Mouse (Mus musculus): ENCODE measurements around the gene Gm20479. TPM values are rescaled to one million over a fixed set of nuclear protein-coding genes. Genes with fewer than 3 reads are reported as not detected.

The Gm20479 gene
- polyA plus RNA-seq, 1 experiment: not detected

GRCm38 (mm10) chr7:27367976-27368375 is 10.8 kb upstream of the Gm20479 start:
- H3K27ac ChIP-seq (ENCODE audit: insufficient read depth, low read depth, low read length): no peak overlapping the region
- no peaks in the 10 kb centered on the region for H3K36me3 ChIP-seq (ENCODE audit: control insufficient read depth, insufficient read depth, low read length)
- 10% methylated on average over 11 of the region's 11 CpGs for WGBS
- TF ChIP-seq POLR2A (IDR thresholded peaks at IDR 0.05; ENCODE audit: low read depth, low read length) (no peak), CTCF (IDR thresholded peaks at IDR 0.05; ENCODE audit: extremely low read depth, insufficient read length, insufficient replicate concordance, low read depth, low read length) (no peak)
- H3K4me1 ChIP-seq (ENCODE audit: control insufficient read depth, insufficient read depth, insufficient read length, low read length): peaks cover 8% of the 10 kb centered on the region
- peaks cover 78% of the 10 kb centered on the region for H3K27me3 ChIP-seq (ENCODE audit: control insufficient read depth, insufficient read depth, low read length)
- H3K4me3 ChIP-seq (ENCODE audit: low read depth, low read length): peak overlapping the region; percentile 43

GRCm38 (mm10) chr7:27366082-27366844 is 9.0 kb upstream of the Gm20479 start:
- 31% methylated on average over 21 of the region's 21 CpGs for WGBS
- Histone ChIP-seq H3K27ac (ENCODE audit: insufficient read depth, low read depth, low read length) (no peak overlapping the region), H3K4me1 (ENCODE audit: control insufficient read depth, insufficient read depth, insufficient read length, low read length) (peaks cover 5% of the 10 kb centered on the region), H3K36me3 (ENCODE audit: control insufficient read depth, insufficient read depth, low read length) (no peaks in the 10 kb centered on the region), H3K27me3 (ENCODE audit: control insufficient read depth, insufficient read depth, low read length) (peaks cover 67% of the 10 kb centered on the region), H3K4me3 (ENCODE audit: low read depth, low read length) (no peak overlapping the region)
- TF ChIP-seq POLR2A (IDR thresholded peaks at IDR 0.05; ENCODE audit: low read depth, low read length): no peak
- TF ChIP-seq CTCF (IDR thresholded peaks at IDR 0.05; ENCODE audit: extremely low read depth, insufficient read length, insufficient replicate concordance, low read depth, low read length): no peak

GRCm38 (mm10) chr7:27364379-27364778 is 7.2 kb upstream of the Gm20479 start:
- Histone ChIP-seq H3K27ac (ENCODE audit: insufficient read depth, low read depth, low read length) (no peak overlapping the region), H3K36me3 (ENCODE audit: control insufficient read depth, insufficient read depth, low read length) (no peaks in the 10 kb centered on the region), H3K4me1 (ENCODE audit: control insufficient read depth, insufficient read depth, insufficient read length, low read length) (peaks cover 5% of the 10 kb centered on the region), H3K4me3 (ENCODE audit: low read depth, low read length) (no peak overlapping the region), H3K27me3 (ENCODE audit: control insufficient read depth, insufficient read depth, low read length) (peaks cover 54% of the 10 kb centered on the region)
- TF ChIP-seq CTCF (IDR thresholded peaks at IDR 0.05; ENCODE audit: extremely low read depth, insufficient read length, insufficient replicate concordance, low read depth, low read length) (no peak), POLR2A (IDR thresholded peaks at IDR 0.05; ENCODE audit: low read depth, low read length) (no peak)
- WGBS: 8% methylated on average over 29 of the region's 29 CpGs

- peaks cover 32% of the 10 kb centered on the region for H3K27me3 ChIP-seq (ENCODE audit: control insufficient read depth, insufficient read depth, low read length)
- no peak overlapping the region for H3K27ac ChIP-seq (ENCODE audit: insufficient read depth, low read depth, low read length)
- TF ChIP-seq CTCF (IDR thresholded peaks at IDR 0.05; ENCODE audit: extremely low read depth, insufficient read length, insufficient replicate concordance, low read depth, low read length) (no peak), POLR2A (IDR thresholded peaks at IDR 0.05; ENCODE audit: low read depth, low read length) (no peak)
- no peaks in the 10 kb centered on the region for H3K36me3 ChIP-seq (ENCODE audit: control insufficient read depth, insufficient read depth, low read length)
- WGBS: under 1% methylated on average over 52 of the region's 52 CpGs
- peaks cover under 1% of the 10 kb centered on the region; the same call in 1 of the 2 replicates for H3K4me1 ChIP-seq (ENCODE audit: control insufficient read depth, insufficient read depth, insufficient read length, low read length)
- H3K4me3 ChIP-seq (ENCODE audit: low read depth, low read length): peak overlapping the region; percentile 58
These were observed 4.2 kb upstream of the Gm20479 start for GRCm38 (mm10) chr7:27361283-27361946.

GRCm38 (mm10) chr7:27360749-27361148 is 3.5 kb upstream of the Gm20479 start:
- Histone ChIP-seq H3K36me3 (ENCODE audit: control insufficient read depth, insufficient read depth, low read length) (no peaks in the 10 kb centered on the region), H3K27ac (ENCODE audit: insufficient read depth, low read depth, low read length) (no peak overlapping the region), H3K27me3 (ENCODE audit: control insufficient read depth, insufficient read depth, low read length) (peaks cover 25% of the 10 kb centered on the region), H3K4me1 (ENCODE audit: control insufficient read depth, insufficient read depth, insufficient read length, low read length) (peaks cover 3% of the 10 kb centered on the region; the same call in 1 of the 2 replicates), H3K4me3 (ENCODE audit: low read depth, low read length) (no peak overlapping the region)
- 48% methylated on average over 6 of the region's 6 CpGs for WGBS
- no peak for TF ChIP-seq POLR2A (IDR thresholded peaks at IDR 0.05; ENCODE audit: low read depth, low read length)

- no peaks in the 10 kb centered on the region for H3K36me3 ChIP-seq (ENCODE audit: control insufficient read depth, insufficient read depth, low read length)
- no peak overlapping the region for H3K27ac ChIP-seq (ENCODE audit: insufficient read depth, low read depth, low read length)
- WGBS: 84% methylated on average over 9 of the region's 9 CpGs
- H3K27me3 ChIP-seq (ENCODE audit: control insufficient read depth, insufficient read depth, low read length): peaks cover 16% of the 10 kb centered on the region
- H3K4me3 ChIP-seq (ENCODE audit: low read depth, low read length): no peak overlapping the region
- H3K4me1 ChIP-seq (ENCODE audit: control insufficient read depth, insufficient read depth, insufficient read length, low read length): peaks cover 3% of the 10 kb centered on the region; the same call in 1 of the 2 replicates
- TF ChIP-seq POLR2A (IDR thresholded peaks at IDR 0.05; ENCODE audit: low read depth, low read length) (no peak), CTCF (IDR thresholded peaks at IDR 0.05; ENCODE audit: extremely low read depth, insufficient read length, insufficient replicate concordance, low read depth, low read length) (no peak)
These were observed 2.6 kb upstream of the Gm20479 start for GRCm38 (mm10) chr7:27359706-27360358.

- no peak for TF ChIP-seq POLR2A (IDR thresholded peaks at IDR 0.05; ENCODE audit: low read depth, low read length)
- TF ChIP-seq CTCF (IDR thresholded peaks at IDR 0.05; ENCODE audit: extremely low read depth, insufficient read length, insufficient replicate concordance, low read depth, low read length): no peak
- H3K4me1 ChIP-seq (ENCODE audit: control insufficient read depth, insufficient read depth, insufficient read length, low read length): peaks cover 3% of the 10 kb centered on the region; the same call in 1 of the 2 replicates
- H3K27me3 ChIP-seq (ENCODE audit: control insufficient read depth, insufficient read depth, low read length): peaks cover 10% of the 10 kb centered on the region
- WGBS: 84% methylated on average over 2 of the region's 2 CpGs
- H3K4me3 ChIP-seq (ENCODE audit: low read depth, low read length): no peak overlapping the region
- H3K27ac ChIP-seq (ENCODE audit: insufficient read depth, low read depth, low read length): no peak overlapping the region
- no peaks in the 10 kb centered on the region for H3K36me3 ChIP-seq (ENCODE audit: control insufficient read depth, insufficient read depth, low read length)
These were observed 1.9 kb upstream of the Gm20479 start for GRCm38 (mm10) chr7:27359162-27359561.
